Mouse (Mus musculus) MEL (cell line): ENCODE results near the gene Ncoa6. TPM values are rescaled to one million over a fixed set of nuclear protein-coding genes. Genes with fewer than 3 reads are reported as not detected.

Experiments
- DNase-seq: peaks from one replicate; pipeline ENCODE4 v3.0.0; 2011; ENCODE audit warnings: low read depth, low spot score
- H3K27ac ChIP-seq: 2 replicates; pipeline ENCODE4 v1.5.1; 2012; ENCODE audit warnings: low read depth, mild to moderate bottlenecking, control low read depth, low read length, moderate library complexity; ENCODE audit not compliant: control insufficient read depth
- H3K27me3 ChIP-seq, 2 experiments: fragments of 150-350 bp in 1 of 2; sonication (generic) in 1 of 2; 2 replicates each; pipeline ENCODE4 v1.6.1; 2012; ENCODE audit warnings: low read length in 2 of 2, mild to moderate bottlenecking in 2 of 2, improper control_type of control experiment in 1 of 2, moderate library complexity in 1 of 2; ENCODE audit not compliant: insufficient read depth in 2 of 2, control insufficient read depth in 1 of 2
- H3K36me3 ChIP-seq, 2 experiments: 2 replicates each; pipeline ENCODE4 v1.6.1; 2012 to 2014; ENCODE audit warnings: low read length in 2 of 2, improper control_type of control experiment in 1 of 2, inconsistent platforms in 1 of 2, mild to moderate bottlenecking in 1 of 2; ENCODE audit not compliant: insufficient read depth in 2 of 2, control insufficient read depth in 1 of 2
- H3K4me1 ChIP-seq, 2 experiments: fragments of 150-350 bp in 1 of 2; sonication (generic) in 1 of 2; 2 replicates each; pipeline ENCODE4 v1.6.1; 2012; ENCODE audit warnings: low read length in 2 of 2, improper control_type of control experiment in 1 of 2, mild to moderate bottlenecking in 1 of 2; ENCODE audit not compliant: insufficient read depth in 2 of 2, control insufficient read depth in 1 of 2
- H3K4me3 ChIP-seq, 2 experiments: fragments of 150-350 bp in 1 of 2; sonication (generic) in 1 of 2; 2 replicates each; pipeline ENCODE4 v1.5.1; 2012; ENCODE audit warnings: low read depth in 2 of 2, low read length in 2 of 2, mild to moderate bottlenecking in 2 of 2, moderate library complexity in 2 of 2, control low read depth in 1 of 2, improper control_type of control experiment in 1 of 2; ENCODE audit not compliant: control insufficient read depth in 1 of 2, insufficient read depth in 1 of 2
- H3K79me2 ChIP-seq: 2 replicates; pipeline ENCODE4 v1.6.1; 2012; ENCODE audit warnings: mild to moderate bottlenecking, low read length, moderate library complexity; ENCODE audit not compliant: control insufficient read depth, poor library complexity, insufficient read depth
- H3K9ac ChIP-seq: 2 replicates; pipeline ENCODE4 v1.6.1; 2012; ENCODE audit warnings: low read depth, mild to moderate bottlenecking, control low read depth, low read length, moderate library complexity; ENCODE audit not compliant: control insufficient read depth, poor library complexity, severe bottlenecking
- H3K9me3 ChIP-seq: fragments of 150-350 bp; sonication (generic); replicated peaks from 2 replicates; pipeline ENCODE4 v1.6.1; 2012; ENCODE audit warnings: mild to moderate bottlenecking, low read length, improper control_type of control experiment, moderate library complexity; ENCODE audit not compliant: insufficient read depth
- CHD2 ChIP-seq: IDR thresholded peaks from 2 replicates; pipeline ENCODE4 v1.6.1; 2011; ENCODE audit warnings: low read length, improper control_type of control experiment
- CTCF ChIP-seq, 3 experiments: IDR thresholded peaks in 2 of 3; conservative IDR thresholded peaks in 1 of 3; 2 replicates each; pipeline ENCODE4 v1.5.1; 2011 to 2012; ENCODE audit warnings: low read length in 3 of 3, low read depth in 2 of 3, mild to moderate bottlenecking in 2 of 3, improper control_type of control experiment in 1 of 3, inconsistent platforms in 1 of 3, mixed read lengths in 1 of 3, moderate library complexity in 1 of 3; ENCODE audit not compliant: control insufficient read depth in 1 of 3, insufficient read depth in 1 of 3, poor library complexity in 1 of 3, severe bottlenecking in 1 of 3
- ETS1 ChIP-seq: IDR thresholded peaks from 2 replicates; pipeline ENCODE4 v1.6.1; 2012; ENCODE audit warnings: low read depth, mild to moderate bottlenecking, inconsistent platforms, low read length, improper control_type of control experiment, moderate library complexity
- GATA1 ChIP-seq: IDR thresholded peaks from 2 replicates; pipeline ENCODE4 v1.6.1; 2011; ENCODE audit warnings: low read depth, low read length, improper control_type of control experiment
- JUND ChIP-seq: IDR thresholded peaks from 2 replicates; pipeline ENCODE4 v1.6.1; 2011; ENCODE audit warnings: low read depth, mild to moderate bottlenecking, improper control_type of control experiment, low read length
- KAT2A ChIP-seq: conservative IDR thresholded peaks from 2 replicates; pipeline ENCODE4 v1.6.1; 2012; ENCODE audit warnings: low read depth, low read length, improper control_type of control experiment, inconsistent platforms
- MAFK ChIP-seq: IDR thresholded peaks from 2 replicates; pipeline ENCODE4 v1.6.1; 2011; ENCODE audit warnings: low read depth, mild to moderate bottlenecking, low read length, improper control_type of control experiment, borderline replicate concordance
- MEF2A ChIP-seq: IDR thresholded peaks from 2 replicates; pipeline ENCODE4 v1.6.1; 2014; ENCODE audit warnings: low read depth, mild to moderate bottlenecking, inconsistent platforms, low read length, improper control_type of control experiment; ENCODE audit not compliant: poor library complexity, insufficient replicate concordance, severe bottlenecking; ENCODE audit errors: extremely low read depth
- MXI1 ChIP-seq: IDR thresholded peaks from 2 replicates; pipeline ENCODE4 v1.6.1; 2011; ENCODE audit warnings: mild to moderate bottlenecking, low read depth, low read length, improper control_type of control experiment
- MYB ChIP-seq: IDR thresholded peaks from 2 replicates; pipeline ENCODE4 v1.6.1; 2011; ENCODE audit warnings: mild to moderate bottlenecking, low read depth, low read length, improper control_type of control experiment
- MYC ChIP-seq: IDR thresholded peaks from 2 replicates; pipeline ENCODE4 v1.6.1; 2011; ENCODE audit warnings: low read depth, mild to moderate bottlenecking, low read length, improper control_type of control experiment, moderate library complexity
- NRF1 ChIP-seq: IDR thresholded peaks from 2 replicates; pipeline ENCODE4 v1.6.1; 2014; ENCODE audit warnings: low read depth, mild to moderate bottlenecking, inconsistent platforms, low read length, improper control_type of control experiment, moderate library complexity; ENCODE audit not compliant: poor library complexity, insufficient read depth, severe bottlenecking
- POLR2A ChIP-seq, 2 experiments: IDR thresholded peaks; 2 replicates each; pipeline ENCODE4 v1.6.1; 2011 to 2012; ENCODE audit warnings: low read length in 2 of 2, mild to moderate bottlenecking in 2 of 2, control low read depth in 1 of 2, improper control_type of control experiment in 1 of 2, low read depth in 1 of 2, moderate library complexity in 1 of 2; ENCODE audit not compliant: control insufficient read depth in 1 of 2, insufficient read depth in 1 of 2, poor library complexity in 1 of 2
- POLR2AphosphoS2 ChIP-seq: IDR thresholded peaks from 2 replicates; pipeline ENCODE4 v1.6.1; 2011; ENCODE audit warnings: low read length, improper control_type of control experiment
- RAD21 ChIP-seq: IDR thresholded peaks from 2 replicates; pipeline ENCODE4 v1.6.1; 2011; ENCODE audit warnings: mild to moderate bottlenecking, low read depth, low read length, improper control_type of control experiment
- RCOR1 ChIP-seq: IDR thresholded peaks from 2 replicates; pipeline ENCODE4 v1.6.1; 2012; ENCODE audit warnings: low read depth, mild to moderate bottlenecking, inconsistent platforms, low read length, improper control_type of control experiment
- SIN3A ChIP-seq: IDR thresholded peaks from 2 replicates; pipeline ENCODE4 v1.6.1; 2012; ENCODE audit warnings: low read length, improper control_type of control experiment, inconsistent platforms
- SMC3 ChIP-seq: IDR thresholded peaks from 2 replicates; pipeline ENCODE4 v1.6.1; 2011; ENCODE audit warnings: low read depth, low read length, improper control_type of control experiment
- TCF12 ChIP-seq: IDR thresholded peaks from 2 replicates; pipeline ENCODE4 v1.6.1; 2014; ENCODE audit warnings: low read depth, mild to moderate bottlenecking, inconsistent platforms, low read length, improper control_type of control experiment, moderate library complexity
- UBTF ChIP-seq: IDR thresholded peaks from 2 replicates; pipeline ENCODE4 v1.6.1; 2012; ENCODE audit warnings: low read depth, mild to moderate bottlenecking, inconsistent platforms, low read length, improper control_type of control experiment, moderate library complexity, borderline replicate concordance; ENCODE audit not compliant: insufficient read depth
- USF2 ChIP-seq, 2 experiments: IDR thresholded peaks; 2 replicates each; pipeline ENCODE4 v1.6.1; 2011 to 2012; ENCODE audit warnings: improper control_type of control experiment in 2 of 2, low read length in 2 of 2, borderline replicate concordance in 1 of 2, inconsistent platforms in 1 of 2, low read depth in 1 of 2, mild to moderate bottlenecking in 1 of 2; ENCODE audit not compliant: insufficient read depth in 1 of 2
- ZC3H11A ChIP-seq: IDR thresholded peaks from 2 replicates; pipeline ENCODE4 v1.6.1; 2012; ENCODE audit warnings: low read depth, mild to moderate bottlenecking, inconsistent platforms, low read length, improper control_type of control experiment
- ZMIZ1 ChIP-seq: IDR thresholded peaks from 2 replicates; pipeline ENCODE4 v1.6.1; 2012; ENCODE audit warnings: low read depth, mild to moderate bottlenecking, inconsistent platforms, low read length, improper control_type of control experiment, moderate library complexity
- ZNF384 ChIP-seq: IDR thresholded peaks from 2 replicates; pipeline ENCODE4 v1.6.1; 2012; ENCODE audit warnings: low read depth, mild to moderate bottlenecking, inconsistent platforms, low read length, improper control_type of control experiment
- polyA plus RNA-seq, 2 experiments: library from polyadenylated mRNA; stranded (reverse) in 1 of 2; unstranded in 1 of 2; fragments of >175 nt in 1 of 2; fragments of >200 nt in 1 of 2; gene quantifications; 2 replicates each; pipeline versions ENCODE4 v1.2.1 to v1.2.4; 2012; ENCODE audit warnings: low replicate concordance in 2 of 2, low read depth in 1 of 2; ENCODE audit not compliant: insufficient read length in 2 of 2, insufficient read depth in 1 of 2, missing spikeins in 1 of 2
- total RNA-seq: library from RNA; depleted of rRNA; stranded (reverse); fragments of 300-350 nt; gene quantifications from 2 replicates; pipeline ENCODE4 v1.2.3, GENCODE M21; 2012

Gene Ncoa6
- total and polyA plus RNA-seq, 3 experiments = 4.0 to 29.7 TPM; not detected in 1

DNA sequence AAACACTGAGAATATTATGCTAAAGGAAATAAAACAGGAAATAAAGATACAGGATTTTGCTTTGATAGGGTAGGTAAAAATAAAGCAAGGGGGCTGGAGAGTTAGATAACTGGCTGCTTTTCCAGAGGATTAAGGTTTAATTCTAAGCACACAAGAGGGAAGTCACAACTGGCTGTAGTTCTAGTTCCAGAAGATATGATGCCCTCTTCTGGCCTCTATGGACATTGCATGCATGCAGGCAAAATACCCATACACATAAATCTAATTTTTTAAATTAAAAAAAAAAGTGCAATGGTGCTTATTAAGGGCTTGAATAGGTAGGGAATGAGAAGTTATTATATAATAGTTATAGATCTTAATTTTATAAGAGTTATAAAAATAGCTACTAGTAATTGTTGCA, 37.2 kb downstream of the Ncoa6 start:
- Histone ChIP-seq H3K36me3 (peaks cover 0 to 14% of the 10 kb centered on the region in 2 experiments; a peak in 2 of 4 replicates), H3K9ac (no peak overlapping the region), H3K9me3 (no peaks in the 10 kb centered on the region), H3K4me1 (no peaks in the 10 kb centered on the region), H3K27me3 (no peaks in the 10 kb centered on the region), H3K27ac (no peak overlapping the region), H3K4me3 (no peak overlapping the region), H3K79me2 (no peaks in the 10 kb centered on the region)
- DNase-seq = peak; percentile 72
- TF ChIP-seq MEF2A = no peak
- peak; percentile 40 for TF ChIP-seq RAD21
- TF ChIP-seq ZNF384 = peak; percentile 65
- TF ChIP-seq SMC3 = peak; percentile 71
- TF ChIP-seq CTCF (IDR thresholded peaks at IDR 0.05 in 2 of 3, conservative IDR thresholded peaks at IDR 0.05 in 1 of 3; ENCODE audit: control insufficient read depth in 1 of 3, insufficient read depth in 1 of 3, low read depth in 2 of 3, low read length in 3 of 3, poor library complexity in 1 of 3, severe bottlenecking in 1 of 3) = peak; percentile 33 to 69 (median 64); a peak in 4 of 6 replicates
- 0 out of 2 replicates have a peak, but pooled peaks have one; percentile 33 for TF ChIP-seq MYC
- peak; percentile 32 for TF ChIP-seq ZC3H11A
- TF ChIP-seq RCOR1 = no peak

DNA sequence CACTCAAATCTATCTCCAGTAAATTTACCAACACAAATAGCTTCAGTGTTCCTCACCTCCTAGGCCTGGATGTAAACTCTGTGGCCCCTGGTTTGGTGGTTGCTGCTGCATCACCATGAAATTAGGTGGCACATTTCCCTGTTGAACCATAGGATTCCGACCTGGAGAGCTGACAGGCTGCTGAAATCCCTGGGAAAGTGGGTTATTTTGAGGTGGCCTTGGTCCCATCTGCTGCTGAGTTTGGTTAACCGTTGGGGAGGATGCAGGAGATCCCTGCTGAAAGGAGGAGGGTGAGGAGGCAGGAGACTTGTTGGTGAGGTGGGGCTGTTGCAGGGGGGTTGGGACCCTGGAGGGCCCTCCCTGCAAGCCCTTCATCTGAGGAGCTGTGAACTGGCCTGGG, 52.8 kb downstream of the Ncoa6 start:
- TF ChIP-seq MYB (no peak), GATA1 (no peak), ZMIZ1 (no peak), UBTF (no peak), KAT2A (no peak), USF2 (IDR thresholded peaks at IDR 0.05; ENCODE audit: borderline replicate concordance in 1 of 2, insufficient read depth in 1 of 2, low read depth in 1 of 2, low read length in 2 of 2) (no peak), NRF1 (no peak), TCF12 (no peak), POLR2AphosphoS2 (no peak), JUND (no peak), MAFK (no peak), CHD2 (no peak), ETS1 (no peak), POLR2A (IDR thresholded peaks at IDR 0.05; ENCODE audit: control insufficient read depth in 1 of 2, insufficient read depth in 1 of 2, low read depth in 1 of 2, low read length in 2 of 2, poor library complexity in 1 of 2) (no peak), SIN3A (no peak), MXI1 (no peak), SMC3 (no peak)
- Histone ChIP-seq H3K27me3 (no peaks in the 10 kb centered on the region), H3K4me1 (no peaks in the 10 kb centered on the region), H3K9me3 (no peaks in the 10 kb centered on the region), H3K9ac (no peak overlapping the region), H3K79me2 (no peaks in the 10 kb centered on the region), H3K27ac (no peak overlapping the region), H3K36me3 (peaks cover 0 to 19% of the 10 kb centered on the region in 2 experiments; a peak in 2 of 4 replicates), H3K4me3 (no peak overlapping the region)
- DNase-seq = no peak
